Mouse (Mus musculus) left cerebral cortex, adult 8-10 months (tissue): ENCODE data around the gene Kdm4a. TPM values are rescaled to one million over a fixed set of nuclear protein-coding genes. Genes with fewer than 3 reads are reported as not detected.

ENCODE experiments used
- DNase-seq, 2 experiments: peaks; one replicate each; pipeline ENCODE4 v3.0.0; 2022; ENCODE audit warnings: low spot score in 2 of 2
- total RNA-seq, 4 experiments: library from RNA; stranded (reverse); gene quantifications; 2 replicates each; pipeline ENCODE4 v1.2.4; 2022

The Kdm4a gene
- total RNA-seq, result 10 to 100 TPM; 39.9 to 43.3 (median 41.4) TPM

DNA sequence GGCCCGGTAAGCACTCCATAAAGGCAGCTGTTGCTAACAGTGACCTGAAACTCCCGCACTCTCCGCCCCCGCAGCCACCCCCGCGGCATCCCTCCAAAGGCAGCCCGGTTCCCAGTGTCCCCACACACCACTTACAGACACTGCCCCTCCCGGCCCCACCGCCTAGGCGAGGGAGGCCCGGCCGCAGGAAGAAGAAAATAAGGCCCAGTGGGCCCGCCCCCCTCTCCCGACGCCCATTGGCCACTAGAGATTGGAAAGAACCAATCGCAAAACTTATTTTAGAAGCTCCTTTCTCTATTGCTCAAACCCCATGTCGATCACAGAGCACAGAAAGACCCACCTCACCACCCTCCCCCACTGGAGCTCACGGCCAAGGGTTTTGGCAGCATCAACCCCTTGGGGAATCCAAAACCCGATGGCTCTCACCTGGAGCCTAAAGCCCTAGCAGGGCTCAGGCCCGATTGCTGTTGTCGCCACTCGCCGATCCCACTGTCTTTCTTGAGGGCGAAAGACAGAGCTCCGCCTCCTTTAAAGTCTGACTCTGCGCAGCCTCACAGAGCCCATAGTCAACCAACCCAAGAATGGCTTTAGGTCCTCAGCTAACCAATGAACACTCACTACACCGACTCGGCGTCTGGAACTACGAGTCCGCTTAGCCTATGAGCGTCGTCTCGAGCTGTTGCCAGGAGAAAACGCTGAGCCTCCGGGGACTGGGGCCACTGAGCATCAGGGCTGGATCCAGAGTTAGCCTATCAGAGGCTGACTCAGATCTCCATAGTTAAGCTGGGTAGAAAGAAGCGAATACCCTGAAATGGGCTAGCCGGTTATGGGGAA is at the start of gene Kdm4a:
Gene Kdm4a (minus strand): TSS at position 577 of the 834 bp plus-strand sequence.
- DNase-seq, result peak; percentile 88 to 97

DNA sequence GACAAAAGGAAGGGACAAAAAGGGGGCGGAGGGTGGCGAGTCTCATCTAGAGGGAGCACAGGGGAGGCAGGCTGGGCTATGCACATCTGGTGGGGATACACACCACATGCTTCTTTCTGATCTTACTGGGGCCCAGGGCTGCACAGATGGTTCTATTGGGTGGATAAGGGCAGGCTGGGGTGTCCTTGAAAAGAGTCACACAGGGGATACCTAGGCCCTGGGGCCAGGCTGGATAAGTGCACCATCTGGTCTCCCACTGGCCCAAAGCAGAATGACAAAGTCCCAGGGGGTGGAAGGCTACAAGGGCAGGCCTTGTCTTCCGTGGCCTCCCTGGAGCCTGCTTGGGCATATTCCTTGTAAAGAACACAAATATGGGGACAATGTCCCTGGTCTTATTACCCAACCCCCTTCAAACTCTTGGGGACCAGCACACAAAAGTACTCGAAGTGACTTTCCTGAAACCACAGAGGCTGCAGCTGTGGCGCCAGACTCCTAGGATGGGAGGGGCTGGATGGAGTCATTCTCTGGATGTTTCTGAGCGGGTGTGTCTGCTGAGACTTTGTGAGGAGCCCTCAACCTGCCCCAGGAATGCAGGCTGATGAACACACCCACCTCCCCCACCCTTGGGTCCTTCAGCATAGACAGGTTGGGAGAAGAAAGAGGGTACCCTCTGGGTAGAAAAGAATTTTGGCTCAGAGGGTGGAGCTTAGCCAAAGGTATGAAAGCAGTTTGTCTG is 49.4 kb upstream of the Kdm4a start:
- DNase-seq, result no peak

DNA sequence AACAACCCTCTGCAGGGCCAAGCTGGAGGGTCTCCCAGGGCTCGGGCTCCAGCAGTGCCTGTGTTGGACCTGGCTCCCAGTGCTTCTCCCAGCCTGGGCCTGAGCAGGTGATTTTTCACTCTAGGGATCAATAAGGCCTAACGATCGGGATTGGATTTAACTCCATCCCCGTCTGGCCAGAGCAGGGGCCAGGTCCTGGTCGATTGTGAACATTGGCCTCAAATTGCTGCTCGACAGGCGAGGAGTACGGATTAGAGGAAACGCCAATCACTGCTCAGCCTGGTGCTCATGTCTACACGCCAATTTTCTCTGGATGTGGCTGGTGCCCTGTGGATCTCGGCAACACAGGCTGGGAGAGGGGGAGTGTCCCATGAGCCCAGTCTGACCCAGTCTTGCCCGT is 47.6 kb upstream of the Kdm4a start:
- DNase-seq, result no peak

DNA sequence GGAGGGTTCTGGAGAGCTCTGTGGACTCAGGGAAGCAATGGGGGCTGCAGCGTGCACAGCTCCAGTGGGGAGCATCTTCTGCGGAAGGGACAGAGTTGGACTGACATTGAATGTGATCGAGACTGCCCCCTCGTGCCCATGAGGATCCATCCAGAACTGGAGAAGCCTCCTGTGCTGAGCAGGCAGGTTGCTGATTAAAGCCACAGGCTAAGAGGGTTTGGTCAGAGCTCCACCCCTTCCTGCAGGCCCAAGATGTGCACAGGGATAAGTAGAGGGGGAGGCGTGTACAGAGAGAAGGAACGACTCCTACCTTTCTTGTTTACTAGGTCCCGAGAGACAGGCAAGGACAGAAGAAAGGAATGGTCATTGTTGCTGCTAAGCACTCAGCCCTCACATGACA is 41.4 kb upstream of the Kdm4a start:
- no peak for DNase-seq

DNA sequence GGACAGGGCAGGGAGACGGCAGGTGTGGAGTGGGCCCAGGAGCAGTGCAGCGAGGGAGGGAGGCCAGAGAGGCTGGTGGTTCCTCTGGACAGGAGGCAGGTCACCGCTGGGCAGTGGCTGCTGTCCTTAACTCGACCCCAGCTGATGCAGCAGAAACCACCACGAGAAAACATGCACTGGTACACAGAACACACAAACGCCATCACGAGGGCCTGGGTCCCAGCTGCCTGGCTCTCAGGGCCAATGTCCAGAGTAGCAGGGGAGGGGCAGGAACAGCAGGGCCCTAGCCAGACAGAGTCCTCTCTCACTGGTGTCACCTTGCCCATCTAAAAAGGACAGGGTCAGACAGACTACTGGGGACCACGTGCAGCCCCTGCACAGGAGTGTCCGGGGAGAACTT is 40.9 kb upstream of the Kdm4a start:
- no peak for DNase-seq

DNA sequence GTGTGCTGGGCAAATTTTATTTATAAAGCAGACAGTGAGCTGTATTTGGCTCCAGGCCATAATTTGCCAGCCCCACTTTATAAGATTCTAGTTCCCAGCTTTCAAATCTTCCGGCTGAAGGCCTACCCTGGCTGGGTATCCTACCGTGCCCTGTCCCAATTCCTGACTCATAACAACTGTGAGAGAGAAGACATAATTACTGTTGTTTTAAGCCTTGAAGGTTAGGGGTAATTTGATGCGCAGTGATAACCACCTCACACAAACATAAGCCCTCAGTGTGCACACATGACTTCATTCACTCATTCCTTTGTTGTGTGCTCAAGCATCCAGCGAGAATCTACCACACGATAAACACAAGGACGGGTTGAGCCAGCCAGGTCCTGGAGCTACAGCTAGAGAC is 39.6 kb upstream of the Kdm4a start:
- no peak for DNase-seq

DNA sequence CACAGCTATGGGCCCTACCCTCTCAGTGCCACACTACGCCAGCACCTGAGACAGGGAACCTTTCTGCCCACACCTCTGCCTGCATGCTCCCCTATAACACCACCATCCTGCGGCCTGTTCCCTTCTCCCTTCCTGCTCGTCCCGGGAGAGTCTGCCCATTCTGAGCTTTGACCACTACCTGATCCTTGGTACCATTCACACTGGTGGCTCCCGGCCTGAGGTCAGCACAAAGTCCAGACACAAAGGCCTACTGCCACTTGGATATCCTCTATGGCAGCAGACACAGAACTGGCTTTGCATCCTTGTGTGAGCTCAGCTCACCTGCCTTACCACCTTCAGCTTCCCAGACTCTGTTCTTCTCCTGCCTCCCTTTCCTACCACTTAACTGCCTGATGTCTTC is 38.7 kb upstream of the Kdm4a start:
- DNase-seq, result no peak

DNA sequence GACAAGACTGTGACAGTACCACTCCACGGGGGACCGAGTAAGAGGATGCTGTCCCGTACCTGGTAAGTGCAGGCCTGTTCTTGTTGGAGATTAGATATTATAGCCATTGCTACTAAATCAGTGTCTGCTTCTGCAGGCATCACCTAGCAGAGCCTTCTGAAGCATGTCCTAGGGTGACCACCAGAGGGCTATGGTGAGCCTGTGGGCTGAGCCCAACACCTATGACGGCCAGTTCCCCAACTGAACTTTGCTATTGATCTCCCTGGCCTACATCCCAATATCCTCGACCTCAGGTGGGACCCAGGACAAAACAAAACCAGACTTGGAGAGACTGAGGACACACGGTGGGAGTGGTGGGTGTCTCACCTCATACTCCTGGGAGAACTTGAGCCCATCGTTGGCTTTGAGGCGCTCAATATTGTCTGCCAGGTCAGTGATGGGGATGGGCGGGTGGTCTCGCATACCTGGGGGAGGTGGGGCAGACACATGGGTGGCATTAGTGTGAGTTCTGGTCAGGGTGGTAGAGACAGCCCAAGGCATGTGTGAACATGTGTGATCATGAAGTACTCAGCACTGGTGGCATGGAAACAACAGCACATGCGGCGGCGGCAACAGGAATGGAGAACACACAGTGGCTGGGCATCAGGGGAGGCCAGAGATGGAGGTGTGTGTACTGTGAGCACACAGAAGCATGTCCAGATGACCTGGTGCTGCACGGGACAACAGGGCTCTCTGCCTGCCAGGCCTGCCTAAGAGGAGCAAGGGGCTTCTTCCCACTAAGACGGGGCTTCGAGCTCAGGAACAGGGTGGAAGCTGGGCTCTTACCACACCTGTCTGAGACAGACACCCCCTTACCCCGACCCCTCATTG is 37.1 kb upstream of the Kdm4a start:
- peak in 1 of 2 experiments; percentile 40 for DNase-seq

DNA sequence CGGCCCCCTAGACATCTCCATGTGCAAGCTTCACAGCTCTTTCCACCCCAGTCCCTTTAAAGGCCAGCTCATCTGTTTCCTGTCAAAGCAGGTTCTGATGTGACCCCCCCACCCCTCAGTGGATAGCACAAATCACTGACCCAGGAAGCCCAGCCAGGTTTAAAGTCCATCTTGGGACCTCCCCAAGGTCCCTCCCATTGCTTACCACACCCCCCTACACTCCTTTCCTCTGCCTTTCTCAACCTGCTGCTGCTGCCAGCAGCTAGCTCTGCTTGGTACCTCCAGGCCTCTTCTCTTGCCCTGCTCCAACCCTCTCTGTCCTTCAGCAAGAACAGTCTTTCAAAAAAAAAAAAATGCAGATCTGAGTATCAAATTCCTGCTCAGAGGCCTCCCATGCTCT is 35.0 kb upstream of the Kdm4a start:
- no peak for DNase-seq

DNA sequence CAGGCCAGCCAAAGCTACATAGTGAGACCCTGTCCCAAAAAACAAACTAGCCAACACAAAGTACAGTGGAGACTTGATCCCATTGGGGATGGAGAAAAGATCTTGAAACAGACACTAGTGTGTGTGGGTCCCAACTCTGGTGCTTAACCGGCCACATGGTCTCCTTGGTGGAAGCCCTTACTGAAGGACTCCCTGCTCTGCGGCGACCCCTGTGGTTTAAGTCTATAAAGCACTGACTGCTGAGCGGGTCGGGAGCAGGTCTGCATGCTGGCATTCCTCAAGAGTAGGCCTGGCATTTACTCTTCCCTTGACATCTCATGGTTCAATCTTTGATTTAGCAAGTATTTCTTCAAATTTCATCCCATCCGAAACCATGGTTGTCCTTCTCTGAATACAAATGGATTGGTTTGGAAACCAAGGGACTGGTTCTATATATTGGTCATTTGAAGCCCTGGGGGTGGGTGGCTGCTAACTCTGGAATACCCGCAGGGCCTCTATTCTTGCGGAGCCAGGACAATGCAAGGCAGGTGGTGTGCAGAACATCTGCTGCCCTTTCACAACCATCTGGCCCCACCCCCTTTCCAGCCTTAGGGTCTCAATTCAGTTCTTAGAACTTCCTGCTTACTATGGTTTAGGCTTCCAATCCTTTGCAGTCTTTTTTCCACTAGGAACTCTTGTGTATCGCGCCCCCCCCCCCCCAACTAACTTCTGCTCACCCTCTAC is 27.2 kb upstream of the Kdm4a start:
- no peak for DNase-seq

DNA sequence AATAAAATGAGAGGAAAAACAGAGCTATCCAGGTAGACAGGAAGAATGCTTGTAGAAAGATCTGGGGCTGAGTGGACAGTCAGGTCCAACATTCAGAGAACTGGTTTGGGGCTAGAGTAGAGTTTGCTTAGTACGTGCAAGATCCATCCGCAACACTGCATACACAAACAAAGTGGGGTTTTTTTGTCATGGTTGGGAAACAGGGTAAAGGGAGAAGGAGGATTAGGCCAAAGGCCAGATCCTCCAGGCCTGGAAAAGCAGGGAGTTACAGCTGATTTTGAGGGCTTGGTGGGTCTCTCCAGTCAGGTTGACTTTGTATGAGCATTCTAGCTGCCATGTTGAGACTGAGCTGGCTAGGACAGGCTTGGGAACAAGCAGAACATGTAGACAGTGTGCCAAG is 26.1 kb upstream of the Kdm4a start:
- DNase-seq, result no peak

DNA sequence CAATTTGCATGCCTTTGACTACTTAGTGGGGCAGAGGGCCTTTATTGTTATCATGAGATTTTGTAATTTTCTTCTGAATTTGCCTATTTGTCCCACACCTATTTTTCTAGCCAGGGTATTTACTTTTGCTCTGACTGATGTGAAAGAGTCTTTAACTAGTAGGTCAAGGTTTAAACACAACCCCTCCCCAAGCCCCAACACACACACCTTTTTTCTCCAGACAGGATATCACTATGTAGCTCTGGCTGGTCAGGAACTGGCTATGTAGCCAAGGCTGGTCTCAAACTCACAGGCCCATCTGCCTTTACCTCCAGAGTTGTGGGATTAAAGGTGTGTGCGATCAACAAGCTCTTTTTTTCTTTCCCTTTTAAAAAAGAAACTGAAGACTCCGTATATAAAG is 19.2 kb upstream of the Kdm4a start:
- no peak for DNase-seq

DNA sequence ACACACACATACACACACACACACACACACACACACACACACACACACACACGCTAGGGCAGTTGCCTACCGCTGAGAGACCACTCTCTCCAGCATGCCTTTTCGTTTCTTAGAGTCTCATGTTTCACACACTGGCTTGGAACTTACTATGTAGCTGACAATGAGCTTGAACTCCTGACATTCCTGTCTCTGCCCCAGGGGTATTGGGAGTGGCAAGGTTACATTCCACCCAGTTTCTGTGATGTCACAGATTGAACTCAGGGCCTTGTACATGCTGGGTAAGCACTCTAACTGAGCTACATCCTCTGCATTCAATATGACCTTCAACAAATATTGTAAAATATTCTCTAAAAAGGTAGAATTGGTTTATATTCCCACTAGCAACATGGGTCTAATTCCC is 18.8 kb upstream of the Kdm4a start:
- no peak for DNase-seq

DNA sequence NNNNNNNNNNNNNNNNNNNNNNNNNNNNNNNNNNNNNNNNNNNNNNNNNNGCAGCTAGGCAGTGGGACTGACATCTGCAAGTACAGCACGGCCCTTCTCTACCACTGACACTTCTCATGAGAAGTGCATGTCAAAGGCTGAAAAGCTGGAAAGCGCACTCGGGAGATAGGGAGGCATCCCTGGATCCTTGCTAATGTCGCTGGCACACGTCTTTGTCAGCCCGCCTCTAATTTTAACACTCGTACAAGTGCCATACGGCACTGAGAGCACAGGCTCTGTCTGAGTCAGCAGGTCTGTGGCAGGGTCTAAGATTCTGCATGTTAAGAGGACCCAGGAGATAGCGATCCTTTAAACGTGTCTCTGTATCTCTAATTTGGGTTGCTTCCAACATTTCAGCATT is 16.3 kb upstream of the Kdm4a start:
- no peak for DNase-seq

DNA sequence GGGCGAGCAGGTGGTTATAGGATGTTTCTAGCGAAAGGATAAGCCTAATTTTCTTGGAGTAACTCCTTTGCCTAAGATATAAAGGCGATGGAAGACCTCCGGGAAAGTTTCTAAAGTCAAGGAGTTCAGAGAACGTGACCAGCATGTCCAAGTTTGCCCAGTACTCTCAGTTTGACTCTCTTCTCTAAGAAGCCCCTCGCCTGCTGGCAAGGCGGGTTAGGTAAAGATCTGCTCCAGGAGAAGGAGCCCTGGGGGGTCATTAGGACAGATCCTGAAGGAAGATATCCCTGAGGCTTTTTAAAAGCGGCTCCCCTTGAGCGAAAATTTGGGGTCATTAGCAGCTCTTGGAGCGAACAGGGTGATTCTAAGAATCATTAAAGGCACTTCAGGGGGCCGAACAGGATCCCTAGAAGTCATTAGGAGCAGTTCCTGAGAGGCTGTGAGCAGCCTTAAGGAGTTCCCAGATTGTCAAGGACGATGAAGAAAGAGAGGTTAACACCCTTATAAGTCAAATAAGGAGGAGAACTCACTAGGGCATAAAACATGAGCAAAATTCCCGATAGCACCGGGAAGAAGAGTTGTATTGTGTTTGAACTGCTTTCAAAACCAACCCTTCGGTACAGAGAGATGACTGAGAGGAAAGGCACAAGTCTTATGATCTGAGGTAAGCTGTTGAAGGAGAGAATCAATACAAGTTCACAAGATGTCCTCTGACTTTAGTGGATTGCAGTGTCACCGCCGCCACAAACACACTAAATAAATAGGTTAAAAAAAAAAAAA is 648 bp upstream of the Kdm4a start:
- DNase-seq, result no peak

DNA sequence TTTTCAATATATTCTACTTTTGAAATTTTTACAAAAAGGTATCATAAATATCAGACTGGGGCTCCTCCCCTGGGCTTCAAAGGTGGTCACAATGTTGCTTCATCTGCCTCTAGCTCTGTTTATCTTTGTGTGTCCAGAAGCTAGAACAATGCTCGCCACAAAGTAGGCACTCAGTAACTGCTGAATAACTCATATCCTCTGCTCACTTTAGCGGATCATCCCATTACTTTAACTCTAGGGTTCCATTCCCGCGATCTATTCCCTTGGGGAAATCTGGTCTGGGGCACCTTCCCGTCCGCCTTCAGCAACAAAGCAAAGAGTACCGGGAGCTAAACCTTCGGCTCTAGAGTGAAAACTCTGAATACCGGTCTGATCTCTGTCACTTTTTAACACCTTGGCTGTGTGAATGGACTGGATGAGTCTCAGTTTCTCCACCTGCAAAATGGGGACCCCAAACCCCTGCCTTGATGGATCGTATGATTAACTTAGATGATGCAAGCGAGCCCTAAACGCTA is 834 bp downstream of the Kdm4a start:
- no peak for DNase-seq

DNA sequence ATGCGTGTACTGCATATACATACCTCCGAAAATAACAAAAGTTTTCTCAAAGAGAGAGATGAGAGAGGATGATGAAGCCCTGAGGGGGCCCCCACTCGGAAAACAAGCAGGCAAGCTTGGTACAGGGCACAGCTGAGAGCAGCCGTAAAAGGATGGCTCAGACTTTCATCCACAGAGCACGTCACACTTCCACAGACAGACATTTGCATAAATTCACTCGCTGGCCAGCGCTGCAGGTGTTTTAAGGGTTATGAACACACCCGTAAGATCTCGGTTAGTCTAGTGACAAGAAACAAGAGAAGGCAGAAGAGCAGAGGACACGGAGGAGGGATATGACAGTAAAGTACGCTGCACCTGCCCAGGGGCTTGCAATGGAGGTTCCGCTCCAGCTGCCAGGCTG is 7.4 kb downstream of the Kdm4a start:
- DNase-seq, result no peak

DNA sequence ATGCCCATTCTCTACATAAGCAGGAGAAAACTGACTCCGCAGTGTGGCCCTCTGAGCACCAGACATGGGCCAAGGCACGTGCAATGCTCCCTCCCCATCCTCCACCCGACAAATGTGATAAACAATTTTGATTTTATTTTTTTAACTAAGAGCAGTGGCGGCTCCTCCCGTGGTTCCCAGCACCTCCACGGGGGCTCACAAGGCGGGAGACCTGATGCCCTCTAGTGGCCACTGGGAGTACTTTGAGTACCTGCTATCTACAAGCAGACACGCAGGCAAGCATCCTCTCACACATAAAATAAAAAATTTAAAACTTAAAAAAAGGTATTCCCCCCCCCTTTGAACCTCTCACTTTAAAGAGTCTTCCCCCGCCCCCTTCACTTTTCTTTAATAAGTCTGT is 8.8 kb downstream of the Kdm4a start:
- DNase-seq, result no peak

DNA sequence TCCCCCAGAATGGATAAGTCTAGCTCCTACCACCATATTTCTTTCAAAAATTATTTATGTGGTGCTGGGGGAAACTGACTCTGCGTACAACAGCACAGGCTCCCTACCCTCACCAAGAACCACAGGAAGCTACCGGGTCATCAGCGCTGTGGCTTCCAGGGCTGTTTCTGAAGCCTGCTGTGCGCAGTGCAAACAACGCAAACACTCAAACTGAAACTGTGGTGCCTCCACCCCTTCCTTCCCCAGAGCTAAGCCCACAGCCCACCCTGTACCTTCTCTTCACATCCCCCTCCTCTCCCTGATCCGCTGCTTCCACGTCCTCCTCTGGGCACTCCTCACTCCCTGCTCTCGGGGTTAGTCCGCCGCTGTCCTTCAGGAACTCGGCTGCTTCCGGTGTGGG is 17.7 kb downstream of the Kdm4a start:
- no peak for DNase-seq

DNA sequence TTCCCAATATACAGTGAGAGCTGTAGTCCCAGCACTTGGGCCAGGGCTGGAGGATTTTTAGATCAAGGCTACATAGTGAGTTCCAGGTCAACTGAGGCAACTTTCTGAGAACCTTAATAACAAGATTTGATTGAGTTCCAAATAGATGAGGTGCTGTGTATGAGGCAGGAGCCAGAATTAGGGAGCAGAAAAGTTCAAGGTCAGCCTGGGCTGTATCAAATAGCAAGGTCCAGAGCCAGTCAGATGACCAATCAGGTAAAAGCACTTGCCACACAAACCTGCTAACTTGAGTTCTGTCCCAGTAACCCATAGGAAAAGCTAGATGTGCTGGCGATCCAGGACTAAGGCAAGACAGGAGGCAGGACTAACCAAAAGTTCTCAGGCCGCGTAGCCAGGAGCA is 22.2 kb downstream of the Kdm4a start:
- no peak for DNase-seq
